Mouse (Mus musculus) adrenal gland, postnatal 36 days (tissue): ENCODE data around the gene Ksr2. TPM values are rescaled to one million over a fixed set of nuclear protein-coding genes. Genes with fewer than 3 reads are reported as not detected.
"Not testable (repeated sequence)": the region's sequence is repeated elsewhere in the genome, so short reads cannot be mapped to it uniquely, and the experiment has no call there.

Experiments used
- DNase-seq, 2 experiments: peaks; one replicate each; pipeline ENCODE4 v3.0.0; 2021; ENCODE audit warnings: mixed read lengths in 1 of 2
- long read RNA-seq, 2 experiments: library from polyadenylated mRNA; stranded (forward); transcript quantifications; one replicate each; pipeline ENCODE4 v2.0.0; 2021; ENCODE audit warnings: borderline sequencing depth in 2 of 2
- total RNA-seq, 2 experiments: library from RNA; stranded (reverse); gene quantifications; 2 replicates each; pipeline ENCODE4 v1.2.3; 2021

Ksr2 gene
- total RNA-seq: 1 to 10 TPM; 2.5 to 3.9 TPM
- long read RNA-seq, experiment 1, partial matches to known transcripts: 0 of 1 reads
- long read RNA-seq, experiment 1, other reads (novel, unspliced or antisense): 1 of 1 reads
- long read RNA-seq, experiment 2, partial matches to known transcripts: 1 of 2 reads
- long read RNA-seq, experiment 2, other reads (novel, unspliced or antisense): 1 of 2 reads

DNA sequence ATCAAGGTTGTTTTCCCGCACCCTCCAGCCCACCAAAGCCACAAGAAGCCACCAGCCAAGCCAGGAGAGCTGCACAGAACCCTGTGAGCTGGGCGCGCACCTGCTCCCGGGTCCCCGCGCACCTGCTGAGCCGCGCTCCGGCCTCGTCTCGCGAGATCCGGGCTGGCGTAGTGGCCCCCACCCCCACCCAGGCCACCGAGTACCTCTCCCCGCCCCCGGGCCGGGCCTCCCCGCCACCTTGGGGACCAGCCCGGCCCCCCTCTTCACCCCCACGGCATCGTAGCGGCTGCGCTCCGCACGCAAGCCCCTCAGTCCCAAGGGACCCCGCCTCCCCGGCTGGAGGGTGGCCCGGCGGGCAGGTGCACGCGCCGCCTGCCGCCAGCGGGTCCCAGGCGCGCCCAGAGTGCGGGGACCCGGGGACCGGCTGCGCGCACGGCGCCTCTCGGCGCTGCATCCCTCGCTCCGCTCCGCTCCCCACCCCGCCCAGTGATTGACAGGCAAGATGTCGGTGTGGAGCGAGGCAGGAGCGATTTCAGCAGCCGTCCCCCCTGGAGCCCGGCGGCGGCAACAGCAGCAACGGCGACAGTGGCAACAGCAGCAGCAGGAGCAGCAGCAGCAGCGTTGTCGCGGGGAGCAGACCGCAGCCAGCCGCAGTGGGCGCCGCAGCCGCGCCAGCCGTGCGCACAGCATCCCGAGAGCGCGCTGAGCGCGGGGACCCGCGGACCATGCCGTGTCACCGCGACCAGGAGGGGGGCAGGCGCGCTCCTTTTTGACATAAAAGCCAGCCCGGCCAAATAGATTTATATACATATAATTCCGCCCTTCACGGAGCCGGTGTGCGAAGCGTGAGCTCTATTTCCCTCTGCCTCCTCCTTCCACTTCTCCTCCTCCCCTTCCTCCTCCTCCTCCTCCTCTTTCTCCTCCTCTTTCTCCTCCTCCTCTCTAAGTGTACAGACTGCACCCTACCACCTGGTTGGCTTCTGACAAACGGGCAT, at the start of gene Ksr2:
TSS of gene Ksr2 (plus strand) at position 494 of the 995 bp plus-strand sequence.
- peak; percentile 25 to 62 for DNase-seq

DNA sequence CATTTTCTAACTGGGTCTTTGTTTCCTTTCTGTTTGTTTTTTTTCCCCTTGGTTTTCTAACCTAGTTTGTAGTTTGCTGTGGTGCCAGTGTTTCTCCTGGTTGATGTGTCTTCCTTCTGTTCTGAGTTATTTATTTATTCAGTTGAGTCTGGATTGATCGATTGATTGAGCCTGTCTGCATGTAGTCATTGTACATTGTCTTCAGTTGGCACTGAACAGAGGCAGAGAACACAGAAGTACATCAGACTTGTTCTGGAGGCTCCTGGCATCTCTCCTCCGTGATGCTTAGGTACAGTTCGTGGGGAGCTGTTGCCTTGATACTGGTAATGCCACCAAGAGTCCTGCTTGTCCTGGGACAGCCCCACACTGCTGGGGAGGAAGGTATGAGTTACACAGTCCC, 49.0 kb upstream of the Ksr2 start:
- DNase-seq: no peak

GRCm38 (mm10) chr5:117365904-117366561, 47.8 kb upstream of the Ksr2 start:
- no peak for DNase-seq

GRCm38 (mm10) chr5:117367206-117367605, 46.6 kb upstream of the Ksr2 start:
- DNase-seq: peak in 1 of 2 experiments; percentile 43

DNA sequence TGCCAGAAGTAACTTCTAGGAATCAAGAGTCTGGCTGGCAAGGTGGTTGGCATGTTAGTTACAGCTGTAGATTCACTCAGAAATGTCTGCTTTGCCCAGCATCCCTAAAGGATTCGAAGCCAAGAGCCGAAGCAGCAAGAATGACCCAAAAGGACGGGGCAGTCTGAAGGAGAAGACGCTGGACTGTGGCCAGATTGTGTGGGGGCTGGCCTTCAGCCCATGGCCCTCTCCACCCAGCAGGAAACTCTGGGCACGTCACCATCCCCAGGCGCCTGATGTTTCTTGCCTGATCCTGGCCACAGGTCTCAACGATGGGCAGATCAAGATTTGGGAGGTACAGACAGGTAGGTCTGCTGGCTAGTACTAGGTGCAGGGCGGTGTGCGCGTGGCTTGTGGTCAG, 43.2 kb upstream of the Ksr2 start:
- DNase-seq: peak; percentile 41 to 56

DNA sequence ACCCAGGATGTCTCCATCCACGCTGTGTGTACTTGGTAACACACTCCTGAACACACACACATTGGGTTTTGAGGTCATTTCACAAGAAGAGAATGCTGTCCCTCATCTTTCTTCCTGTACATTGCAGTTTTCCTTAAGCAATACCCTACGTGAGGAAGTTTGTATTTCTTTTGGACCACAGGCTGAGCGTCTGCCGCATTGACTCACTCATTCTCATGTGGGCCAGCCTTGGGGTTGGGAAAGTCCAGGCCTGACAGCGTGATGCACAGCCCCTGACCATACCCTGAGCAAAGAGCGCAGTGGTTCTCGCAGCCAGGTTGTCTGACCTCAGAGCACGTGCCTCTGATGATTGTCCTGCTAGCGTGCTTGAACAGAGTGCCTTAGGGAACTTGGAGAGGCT, 40.4 kb upstream of the Ksr2 start:
- no peak for DNase-seq

DNA sequence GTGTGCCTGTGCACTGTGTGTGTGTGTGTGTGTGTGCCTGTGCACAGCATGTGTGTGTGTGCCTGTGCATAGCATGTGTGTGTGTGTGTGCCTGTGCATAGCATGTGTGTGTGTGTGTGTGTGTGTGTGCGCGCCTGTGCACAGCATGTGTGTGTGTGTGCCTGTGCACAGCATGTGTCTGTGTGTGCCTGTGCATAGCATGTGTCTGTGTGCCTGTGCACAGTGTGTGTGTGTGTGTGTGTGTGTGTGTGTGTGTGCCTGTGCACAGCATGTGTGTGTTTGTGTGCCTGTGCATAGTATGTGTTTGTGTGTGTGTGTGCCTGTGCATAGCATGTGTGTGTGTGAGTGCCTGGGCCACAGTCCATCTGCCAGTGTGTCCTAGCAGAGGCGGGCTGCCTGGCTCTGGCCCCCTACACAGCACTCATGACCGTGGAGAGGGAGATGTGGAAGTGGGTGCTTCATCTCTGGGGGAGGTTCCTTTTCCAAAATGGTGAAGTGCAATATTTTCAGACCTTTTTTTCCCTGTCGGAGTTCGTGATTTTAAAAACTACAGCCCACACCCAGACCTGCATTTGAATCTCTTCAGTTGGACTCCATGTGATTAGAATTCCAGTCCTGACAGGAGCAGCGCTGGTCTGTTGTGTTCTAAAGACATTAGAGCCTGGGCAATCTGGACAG, 39.3 kb upstream of the Ksr2 start:
- DNase-seq: no peak

GRCm38 (mm10) chr5:117376331-117376761, 37.5 kb upstream of the Ksr2 start:
- no peak for DNase-seq

GRCm38 (mm10) chr5:117377731-117378130, 36.1 kb upstream of the Ksr2 start:
- not testable (repeated sequence) for DNase-seq

DNA sequence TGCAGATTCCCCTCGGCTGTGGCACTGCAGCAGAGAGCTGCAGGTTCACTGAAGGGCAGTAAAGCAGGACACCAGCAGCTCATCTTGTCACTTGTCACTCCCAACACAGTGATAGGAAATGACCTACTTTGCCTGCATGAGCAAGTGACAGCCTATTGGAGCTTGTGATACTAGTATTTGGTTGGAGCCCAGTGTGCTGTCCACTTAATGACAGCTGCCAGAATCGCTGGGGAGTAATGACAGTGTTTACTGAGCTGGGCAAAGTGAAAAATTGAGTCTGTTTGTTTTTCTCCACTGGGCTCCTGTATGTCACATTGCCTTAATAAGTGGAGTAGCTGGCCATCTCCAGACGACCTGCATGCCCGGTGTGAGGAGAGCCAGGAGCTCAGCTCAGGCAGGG, 33.6 kb upstream of the Ksr2 start:
- no peak for DNase-seq

GRCm38 (mm10) chr5:117381785-117382184, 32.0 kb upstream of the Ksr2 start:
- no peak for DNase-seq

DNA sequence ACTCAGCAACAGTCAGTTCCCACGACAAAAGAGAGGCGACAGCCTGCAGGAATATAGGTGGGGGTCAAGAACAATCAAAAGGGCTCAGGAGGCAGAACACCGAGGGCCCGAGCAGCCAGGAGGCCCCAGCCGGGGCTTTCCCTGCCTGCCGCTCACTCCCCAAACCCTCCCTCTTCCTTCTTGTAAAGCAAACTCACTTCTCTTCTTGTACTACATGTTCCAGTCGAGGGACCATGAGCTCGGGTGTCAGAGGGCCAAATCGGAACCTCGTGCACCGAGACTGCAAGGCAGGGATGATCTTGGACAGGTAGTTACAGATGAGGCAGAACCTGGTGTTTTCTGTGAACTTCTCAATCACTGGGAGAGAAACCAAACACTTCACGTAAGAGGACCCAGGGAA, 30.6 kb upstream of the Ksr2 start:
- DNase-seq: no peak

GRCm38 (mm10) chr5:117388296-117388751, 25.5 kb upstream of the Ksr2 start:
- DNase-seq: peak; percentile 47 to 48

DNA sequence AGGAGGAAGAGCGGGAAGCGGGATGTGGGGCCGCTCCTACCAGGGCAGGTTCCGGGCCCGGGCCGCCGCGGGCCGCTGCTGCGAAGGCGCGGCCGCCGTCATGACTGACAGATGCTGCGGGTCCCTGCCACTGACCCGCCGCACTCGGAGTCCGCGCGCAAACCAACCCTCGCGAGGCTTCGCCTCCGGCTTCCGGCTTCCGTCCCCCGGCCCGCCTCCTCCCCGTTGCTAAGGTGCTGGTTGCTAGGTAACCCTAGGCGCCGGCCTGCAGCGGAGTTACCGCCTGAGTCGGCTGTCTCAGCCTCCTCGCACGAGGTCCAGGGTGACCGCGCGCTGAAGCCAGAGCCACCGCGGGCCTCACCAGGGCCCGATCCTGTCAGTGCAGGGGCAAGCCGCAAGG, 24.9 kb upstream of the Ksr2 start, which contains the start of gene Rfc5:
TSS of gene Rfc5 (minus strand) at position 171 of the 400 bp plus-strand sequence.
- peak; percentile 99 for DNase-seq

DNA sequence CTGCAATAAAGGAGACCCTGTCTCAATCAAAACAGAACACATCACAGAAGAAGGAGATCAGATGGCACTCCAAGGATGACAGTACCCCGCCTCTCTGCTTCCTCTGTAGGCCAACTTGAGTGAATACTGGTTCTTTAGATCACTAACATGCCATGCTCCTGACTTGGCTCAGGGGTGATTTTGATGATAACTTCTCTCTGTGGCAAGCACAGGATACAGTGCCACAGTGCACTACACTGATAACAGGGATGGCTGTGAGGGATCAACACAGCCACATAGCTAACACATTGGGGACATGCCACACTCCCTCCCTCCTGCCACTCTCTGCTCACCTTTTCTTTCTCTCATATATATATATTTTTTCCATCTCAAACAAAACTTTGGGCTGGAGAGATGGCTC, 22.9 kb upstream of the Ksr2 start:
- DNase-seq: no peak

DNA sequence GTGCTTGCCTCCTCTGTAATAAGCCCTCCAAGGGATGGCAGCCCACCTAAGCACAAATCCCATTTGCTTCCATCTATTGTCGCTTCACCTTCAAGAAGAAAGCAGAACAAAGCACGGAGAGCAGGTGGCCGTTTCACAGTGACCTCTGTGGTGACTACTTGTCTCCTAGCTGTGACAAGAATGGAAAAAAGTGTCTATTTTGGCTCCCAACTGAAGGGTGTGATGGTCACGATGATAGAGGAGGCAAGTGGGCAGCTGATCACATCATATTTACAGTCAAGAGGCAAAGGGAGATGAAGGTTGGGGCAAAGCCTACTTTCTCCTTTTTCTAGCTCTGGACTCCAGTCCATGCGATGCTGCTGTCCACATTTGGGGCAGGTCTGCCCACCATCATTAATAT, 18.0 kb upstream of the Ksr2 start:
- no peak for DNase-seq

- no peak for DNase-seq
These were observed 17.2 kb upstream of the Ksr2 start for GRCm38 (mm10) chr5:117396596-117397014.

- no peak for DNase-seq
These were observed 16.4 kb upstream of the Ksr2 start for GRCm38 (mm10) chr5:117397371-117397770.

DNA sequence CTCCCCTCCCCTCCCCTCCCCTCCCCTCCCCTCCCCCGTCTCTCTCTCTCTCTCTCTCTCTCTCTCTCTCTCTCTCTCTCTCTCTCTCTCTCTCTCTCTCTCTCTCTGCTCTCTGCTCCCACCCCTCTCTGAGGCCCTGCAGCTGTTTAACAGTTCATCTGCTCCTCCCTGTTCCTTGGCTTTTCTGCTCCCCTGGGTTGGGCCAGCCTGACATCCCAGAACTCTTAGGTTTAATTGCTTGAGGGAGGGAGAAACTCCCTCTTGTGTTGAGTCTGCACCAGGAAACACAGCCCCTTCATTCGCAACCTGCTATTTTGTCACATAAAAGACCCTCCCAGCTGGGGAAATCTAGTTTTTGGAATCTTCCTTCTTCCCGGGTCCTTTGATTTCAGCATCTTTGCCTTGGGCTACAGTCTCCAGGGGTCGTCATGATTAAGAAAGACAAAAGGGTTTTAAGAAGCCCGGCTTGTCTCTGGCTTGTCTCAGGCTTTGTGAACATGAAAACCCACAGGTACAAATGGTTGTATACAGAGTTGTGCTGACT, 15.7 kb upstream of the Ksr2 start:
- DNase-seq: no peak

- no peak for DNase-seq
These were observed 14.5 kb upstream of the Ksr2 start for GRCm38 (mm10) chr5:117399281-117399680.

DNA sequence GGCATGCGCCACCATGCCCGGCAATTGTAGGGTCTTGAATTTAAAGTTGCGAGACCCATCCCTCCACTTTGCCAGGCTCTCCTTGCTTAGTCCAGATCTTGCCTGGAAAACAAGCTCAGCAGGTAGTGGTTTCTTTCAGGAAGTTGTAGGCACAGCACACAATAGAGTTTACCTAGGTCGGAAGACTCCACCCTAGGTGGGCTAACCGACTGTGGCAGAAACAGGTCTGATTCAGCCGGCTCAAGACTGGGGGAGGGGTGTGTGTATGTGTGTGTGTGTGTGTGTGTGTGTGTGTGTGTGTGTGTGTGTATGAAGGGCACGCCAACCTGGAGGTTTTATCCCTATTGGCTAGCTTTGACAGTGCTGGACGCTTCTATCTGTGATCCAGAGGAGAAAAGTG, 10.2 kb upstream of the Ksr2 start:
- no peak for DNase-seq

DNA sequence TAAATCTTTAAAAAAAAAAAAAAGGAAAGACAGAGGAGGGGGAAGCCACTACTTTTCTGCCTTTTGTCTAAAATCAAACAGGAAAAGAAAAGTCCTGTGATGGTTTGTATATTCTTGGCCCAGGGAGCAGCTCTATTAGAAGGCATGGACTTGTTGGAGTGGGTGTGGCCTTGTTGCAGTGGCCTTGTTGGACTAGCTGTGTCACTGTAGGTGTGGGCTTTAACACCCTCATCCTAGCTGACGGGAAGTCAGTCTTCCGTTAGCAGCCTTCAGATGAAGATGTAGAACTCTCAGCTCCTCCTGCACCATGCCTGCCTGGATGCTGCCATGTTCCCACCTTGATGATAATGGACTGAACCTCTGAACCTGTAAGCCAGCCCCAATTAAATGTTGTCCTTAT, 9.1 kb upstream of the Ksr2 start:
- DNase-seq: not testable (repeated sequence)
